Mouse (Mus musculus) macrophage (primary cell): ENCODE results near the gene Hephl1. TPM values are rescaled to one million over a fixed set of nuclear protein-coding genes. Genes with fewer than 3 reads are reported as not detected.

Source experiments
- H3K27ac ChIP-seq: fragments of 350-480 bp; formaldehyde crosslinking; 2 replicates; pipeline ENCODE4 v1.9.0; 2021
- H3K36me3 ChIP-seq: fragments of 350-480 bp; formaldehyde crosslinking; 2 replicates; pipeline ENCODE4 v1.9.0; 2021; ENCODE audit errors: inconsistent target
- H3K4me3 ChIP-seq: fragments of 350-480 bp; formaldehyde crosslinking; 2 replicates; pipeline ENCODE4 v1.9.0; 2021; ENCODE audit errors: inconsistent target
- H3K79me2 ChIP-seq: fragments of 350-480 bp; formaldehyde crosslinking; 2 replicates; pipeline ENCODE4 v1.9.0; 2021; ENCODE audit errors: inconsistent target
- WGBS: methylation state at CpG from one replicate; pipeline ENCODE4 v1.1.7; 2026; ENCODE audit warnings: inconsistent platforms; ENCODE audit not compliant: missing documents; 5-methylcytosine and 5-hydroxymethylcytosine counted together
- polyA plus RNA-seq: library from polyadenylated mRNA; stranded (reverse); fragments of 250-400 nt; gene quantifications from 3 replicates; pipeline ENCODE4 v1.2.4, GENCODE M21; 2018; ENCODE audit warnings: inconsistent platforms

Gene Hephl1
- polyA plus RNA-seq, 1 experiment from 2014 or later = not detected

- Histone ChIP-seq H3K79me2 (peaks cover 49% of the 10 kb centered on the region), H3K4me3 (no peak overlapping the region), H3K27ac (peak overlapping the region; percentile 61), H3K36me3 (no peaks in the 10 kb centered on the region)
- WGBS = 22% methylated on average over 4 of the region's 4 CpGs
These were observed 75.1 kb downstream of the Hephl1 start for GRCm38 (mm10) chr9:15036807-15037206.

GRCm38 (mm10) chr9:15036405-15036804, 75.5 kb downstream of the Hephl1 start:
- Histone ChIP-seq H3K79me2 (peaks cover 48% of the 10 kb centered on the region), H3K4me3 (no peak overlapping the region), H3K27ac (peak overlapping the region; percentile 61), H3K36me3 (no peaks in the 10 kb centered on the region)
- WGBS = 90% methylated on average over 2 of the region's 2 CpGs

DNA sequence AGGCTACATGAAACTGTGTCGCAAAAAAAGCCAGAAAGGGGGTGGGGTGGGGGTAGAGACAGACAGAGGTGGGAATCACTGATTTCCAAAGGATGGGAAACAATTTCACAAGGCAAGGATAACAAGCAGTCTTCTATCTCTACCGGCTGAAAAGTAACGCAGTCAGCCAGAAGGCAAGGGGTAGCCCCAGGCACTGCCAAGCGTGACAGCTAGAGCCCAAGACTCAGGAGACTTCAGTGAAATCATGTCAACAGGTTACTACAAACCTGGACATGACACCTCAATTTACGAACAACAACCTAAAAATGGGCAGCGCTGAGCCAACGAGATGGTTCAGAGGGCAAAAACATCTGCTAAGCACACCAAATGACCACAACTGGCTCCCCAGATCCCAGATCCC, 75.9 kb downstream of the Hephl1 start:
- H3K79me2 ChIP-seq = peaks cover 43% of the 10 kb centered on the region
- H3K4me3 ChIP-seq = no peak overlapping the region
- peak overlapping the region; percentile 61 for H3K27ac ChIP-seq
- no peaks in the 10 kb centered on the region for H3K36me3 ChIP-seq
- 94% methylated on average over 7 of the region's 7 CpGs for whole genome bisulfite sequencing

- Histone ChIP-seq H3K79me2 (peaks cover 31% of the 10 kb centered on the region; the same call in 1 of the 2 replicates), H3K27ac (peak overlapping the region; percentile 46), H3K36me3 (no peaks in the 10 kb centered on the region), H3K4me3 (no peak overlapping the region)
- 46% methylated on average over 7 of the region's 7 CpGs for WGBS
These were observed 77.2 kb downstream of the Hephl1 start for GRCm38 (mm10) chr9:15034546-15035273.

GRCm38 (mm10) chr9:15033568-15034160, 78.2 kb downstream of the Hephl1 start:
- Histone ChIP-seq H3K27ac (peak overlapping the region; percentile 46), H3K4me3 (no peak overlapping the region), H3K36me3 (no peaks in the 10 kb centered on the region), H3K79me2 (peaks cover 26% of the 10 kb centered on the region; the same call in 1 of the 2 replicates)
- WGBS = 78% methylated on average over 5 of the region's 5 CpGs

- H3K79me2 ChIP-seq = peaks cover 26% of the 10 kb centered on the region; the same call in 1 of the 2 replicates
- no peaks in the 10 kb centered on the region for H3K36me3 ChIP-seq
- no peak overlapping the region for H3K4me3 ChIP-seq
- 85% methylated on average over 4 of the region's 4 CpGs for WGBS
- no peak overlapping the region for H3K27ac ChIP-seq
These were observed 79.1 kb downstream of the Hephl1 start for GRCm38 (mm10) chr9:15032797-15033196.

- no peaks in the 10 kb centered on the region for H3K36me3 ChIP-seq
- H3K4me3 ChIP-seq = no peak overlapping the region
- H3K27ac ChIP-seq = no peak overlapping the region
- H3K79me2 ChIP-seq = peaks cover 13% of the 10 kb centered on the region; the same call in 1 of the 2 replicates
- 94% methylated on average over 8 of the region's 8 CpGs for WGBS
These were observed 81.1 kb downstream of the Hephl1 start for GRCm38 (mm10) chr9:15030771-15031170.

GRCm38 (mm10) chr9:15029025-15029727, 82.7 kb downstream of the Hephl1 start:
- WGBS = 59% methylated on average over 4 of the region's 5 CpGs
- H3K36me3 ChIP-seq = no peaks in the 10 kb centered on the region
- no peak overlapping the region for H3K4me3 ChIP-seq
- H3K27ac ChIP-seq = no peak overlapping the region
- peaks cover 12% of the 10 kb centered on the region; the same call in 1 of the 2 replicates for H3K79me2 ChIP-seq

DNA sequence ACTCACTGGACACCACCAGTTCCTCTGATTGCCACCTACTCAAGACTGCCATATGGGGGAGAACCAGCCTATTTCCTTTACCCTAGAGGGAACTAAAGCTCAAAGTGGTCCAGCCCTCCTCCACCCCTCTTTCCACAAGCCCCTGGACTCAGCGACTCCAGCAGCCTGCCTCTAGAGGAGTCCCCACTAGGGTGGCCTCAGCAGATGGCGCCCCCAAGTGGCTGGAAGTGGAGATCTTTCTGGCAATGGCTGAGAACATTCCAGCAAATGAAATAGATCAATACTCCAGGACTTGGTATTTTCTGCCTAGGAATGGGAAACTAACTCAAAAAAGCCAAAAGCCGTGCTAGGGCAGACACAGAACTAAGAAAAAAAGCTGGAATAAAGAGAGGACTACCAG, 84.2 kb downstream of the Hephl1 start:
- Histone ChIP-seq H3K27ac (no peak overlapping the region), H3K36me3 (no peaks in the 10 kb centered on the region), H3K79me2 (peaks cover 5% of the 10 kb centered on the region; the same call in 1 of the 2 replicates), H3K4me3 (no peak overlapping the region)
- WGBS = 59% methylated on average over 3 of the region's 3 CpGs

DNA sequence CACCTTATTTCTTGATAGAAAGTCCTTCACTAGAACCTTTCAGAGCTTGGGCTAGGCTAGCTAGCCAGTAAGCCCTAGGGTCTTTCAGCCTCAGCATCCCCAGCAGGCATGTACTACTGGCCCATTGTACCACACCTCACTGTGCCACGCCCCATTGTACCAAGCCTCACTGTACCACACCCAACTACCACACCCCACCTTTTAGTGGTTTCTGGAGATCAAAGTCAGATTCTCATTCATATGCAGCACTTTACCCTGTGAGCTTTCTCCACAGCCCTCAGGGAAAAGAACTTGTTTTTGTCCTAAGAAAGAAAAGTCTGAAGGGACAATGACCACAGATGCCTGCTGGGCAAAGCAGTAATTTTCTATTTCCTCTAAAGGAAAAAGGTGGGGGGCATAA, 88.9 kb downstream of the Hephl1 start:
- Histone ChIP-seq H3K4me3 (no peak overlapping the region), H3K36me3 (no peaks in the 10 kb centered on the region), H3K27ac (no peak overlapping the region), H3K79me2 (no peaks in the 10 kb centered on the region)
- 100% methylated on average over 1 of the region's 1 CpGs for WGBS

GRCm38 (mm10) chr9:15021156-15021555, 90.8 kb downstream of the Hephl1 start:
- Histone ChIP-seq H3K27ac (no peak overlapping the region), H3K4me3 (no peak overlapping the region), H3K79me2 (no peaks in the 10 kb centered on the region), H3K36me3 (no peaks in the 10 kb centered on the region)
- 90% methylated on average over 9 of the region's 9 CpGs for WGBS

DNA sequence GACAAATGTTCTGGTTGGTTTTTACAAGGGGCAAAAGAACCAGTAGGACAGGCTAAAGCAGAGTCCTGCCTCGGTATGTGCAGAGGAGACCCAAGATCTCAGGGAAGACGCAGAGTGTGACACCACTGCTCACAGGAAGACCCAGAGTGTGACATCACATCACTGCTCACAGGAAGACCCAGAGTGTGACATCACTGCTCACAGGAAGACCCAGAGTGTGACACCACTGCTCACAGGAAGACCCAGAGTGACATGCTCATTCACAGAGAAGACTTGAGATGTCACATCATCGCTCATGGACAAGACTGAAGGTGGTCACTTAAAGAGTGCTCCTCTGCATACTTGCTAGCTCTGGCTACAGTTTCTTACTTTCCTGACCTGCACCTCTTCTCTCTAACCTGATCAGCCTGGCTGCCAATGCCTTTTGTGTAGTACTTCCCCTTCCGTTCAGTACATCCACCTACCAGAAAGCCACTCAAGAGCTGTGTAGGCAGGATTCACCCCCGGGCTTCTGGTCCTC, 91.3 kb downstream of the Hephl1 start:
- no peaks in the 10 kb centered on the region for H3K36me3 ChIP-seq
- H3K79me2 ChIP-seq = no peaks in the 10 kb centered on the region
- 86% methylated on average over 5 of the region's 5 CpGs for WGBS
- H3K4me3 ChIP-seq = no peak overlapping the region
- H3K27ac ChIP-seq = no peak overlapping the region

DNA sequence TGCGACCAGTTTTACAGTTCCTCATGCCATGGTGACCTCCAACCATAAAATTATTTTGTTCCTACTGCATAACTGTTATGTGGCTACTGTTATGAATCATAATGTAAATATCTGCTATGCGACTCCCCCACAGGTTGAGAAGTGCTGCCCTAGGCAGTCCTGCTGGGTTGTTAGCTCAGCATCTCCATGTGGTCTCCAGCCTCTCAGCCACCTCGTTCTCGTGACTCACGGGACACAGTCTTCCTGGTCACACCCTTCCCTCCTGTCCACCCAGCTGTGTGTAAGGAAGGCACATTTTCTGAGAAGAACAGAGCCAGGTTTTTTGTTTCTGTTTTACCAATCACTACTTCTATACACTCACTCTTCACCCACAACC, 93.2 kb downstream of the Hephl1 start:
- Histone ChIP-seq H3K27ac (peak overlapping the region; percentile 74), H3K36me3 (no peaks in the 10 kb centered on the region), H3K79me2 (no peaks in the 10 kb centered on the region), H3K4me3 (no peak overlapping the region)
- 11% methylated on average over 5 of the region's 5 CpGs for WGBS

GRCm38 (mm10) chr9:15017791-15018755, 93.8 kb downstream of the Hephl1 start:
- peak overlapping the region; percentile 74 for H3K27ac ChIP-seq
- H3K79me2 ChIP-seq = no peaks in the 10 kb centered on the region; the same call in 1 of the 2 replicates
- H3K36me3 ChIP-seq = no peaks in the 10 kb centered on the region
- 16% methylated on average over 18 of the region's 18 CpGs for WGBS
- no peak overlapping the region for H3K4me3 ChIP-seq
